Mouse (Mus musculus) left cerebral cortex, postnatal 36 days (tissue): ENCODE results near the gene Limch1. TPM values are rescaled to one million over a fixed set of nuclear protein-coding genes. Genes with fewer than 3 reads are reported as not detected.
A peak's percentile ranks its signal among the peaks of the same experiment; 100 is the strongest.

Experiments
- DNase-seq, 2 experiments: peaks; one replicate each; pipeline ENCODE4 v3.0.0; 2021 to 2022; ENCODE audit warnings: low spot score in 2 of 2, mixed read lengths in 1 of 2
- intact Hi-C: fragments of 180-260 bp; cut with DNase I; formaldehyde crosslinking; loops from one replicate; pipeline ENCODE4 v1.15.1; 2025
- total RNA-seq, 2 experiments: library from RNA; stranded (reverse); gene quantifications; 2 replicates each; pipeline ENCODE4 v1.2.3; 2021

Limch1 gene
- total RNA-seq, 2 experiments from 2014 or later: 100 to 131 TPM

GRCm38 (mm10) chr5:66739376-66739775 lies 6.3 kb upstream of the Limch1 start:
- intact Hi-C loops: no loop called here
- no peak for DNase-seq

DNA sequence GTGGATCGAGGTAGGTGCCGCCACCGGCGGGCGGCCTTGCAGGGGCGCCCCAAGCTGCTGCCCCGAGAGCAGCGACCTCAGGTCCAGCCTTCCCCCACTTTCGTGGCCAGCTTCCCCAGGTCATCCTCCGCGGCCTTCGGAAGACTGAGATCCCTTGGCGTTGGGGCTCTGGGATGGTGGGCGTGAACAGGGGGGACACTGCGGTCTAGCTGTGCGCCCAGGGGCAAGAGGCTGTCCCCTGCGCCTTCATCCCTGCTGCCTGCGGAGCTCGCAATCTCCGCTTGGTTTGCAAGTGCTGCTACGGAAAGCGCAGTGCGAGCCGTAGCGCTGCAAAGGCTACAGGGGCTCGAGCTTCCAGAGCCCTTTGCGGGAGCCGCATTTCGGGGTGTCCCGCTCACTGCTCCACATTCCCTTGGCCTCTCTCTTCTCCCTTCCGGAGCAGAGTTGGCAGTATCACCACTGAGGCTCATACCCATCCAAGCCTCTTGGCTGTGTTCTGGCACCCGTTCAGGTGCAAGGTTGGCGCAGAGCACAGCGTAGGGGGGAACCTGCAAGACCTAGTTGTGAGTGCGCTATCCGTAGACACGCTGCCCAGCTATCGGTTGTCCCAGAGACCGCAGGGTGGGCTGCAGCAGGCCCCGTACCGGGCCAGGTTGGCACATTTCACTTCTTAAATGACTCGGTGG lies 512 bp downstream of the Limch1 start:
- DNase-seq: peak; percentile 75 to 76

DNA sequence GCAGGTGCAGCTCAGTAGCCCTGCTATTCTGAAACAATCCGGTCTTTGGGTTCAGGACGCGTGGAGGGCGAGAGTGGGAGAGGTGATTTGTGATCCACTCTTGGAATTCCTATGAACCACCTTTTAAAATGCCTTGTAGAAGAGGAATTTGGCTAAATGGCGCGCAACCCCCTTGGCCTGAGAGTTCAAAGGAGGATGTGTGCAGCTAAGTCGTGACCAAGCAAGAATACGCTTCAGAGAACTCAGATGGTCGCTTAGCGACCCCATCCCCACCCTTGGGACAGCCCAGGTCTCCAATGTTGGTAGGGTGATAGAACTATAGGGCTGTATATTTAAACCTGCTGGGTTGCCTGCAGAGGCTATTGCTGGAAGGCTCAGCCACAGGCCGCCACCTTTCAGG lies 1.1 kb downstream of the Limch1 start:
- DNase-seq: no peak
- intact Hi-C loops: loop anchor here (5.0 kb wide), 1 partner anchor 101 kb away; no protein-coding TSS in a partner anchor

More for the DNA sequence above, 512 bp downstream of the Limch1 start:
- intact Hi-C loops: loop anchor here (5.0 kb wide), 1 partner anchor 101 kb away; no protein-coding TSS in a partner anchor

DNA sequence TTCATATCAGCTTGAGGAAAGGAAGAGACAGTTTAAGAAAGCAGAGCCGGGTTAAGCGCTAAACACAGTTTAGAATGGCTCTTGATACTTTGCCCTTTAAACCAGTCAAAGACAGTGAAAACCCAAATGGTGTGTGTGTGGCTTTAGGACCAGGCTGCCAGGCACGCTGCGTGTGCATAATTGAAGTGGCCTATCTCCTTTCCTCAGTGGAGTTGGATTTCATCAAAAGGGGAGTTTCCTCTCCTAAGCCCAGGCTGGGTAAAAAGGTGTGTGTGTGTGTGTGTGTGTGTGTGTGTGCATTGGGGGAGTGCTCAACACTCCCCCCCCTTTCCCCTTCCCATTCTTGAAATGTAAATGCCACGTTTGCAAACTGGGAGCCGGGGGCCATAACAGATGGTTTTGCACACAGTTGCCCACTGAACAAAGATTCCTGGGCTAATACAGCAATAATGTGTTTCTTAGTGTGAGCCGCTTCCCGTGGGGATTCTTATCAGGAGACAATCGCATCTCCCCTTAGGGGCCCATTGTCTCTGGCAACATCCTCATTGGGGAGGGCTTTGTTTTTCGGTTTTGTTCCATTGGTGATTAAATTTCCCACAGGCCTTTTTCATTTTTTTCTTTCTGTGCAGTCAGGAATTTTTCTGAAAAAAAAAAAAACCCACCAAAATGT lies 2.3 kb downstream of the Limch1 start:
- intact Hi-C loops: loop anchor here (5.0 kb wide), 1 partner anchor 99 kb away; no protein-coding TSS in a partner anchor
- DNase-seq: no peak

GRCm38 (mm10) chr5:66748448-66749115 lies 3.0 kb downstream of the Limch1 start:
- intact Hi-C loops: loop anchor here (5.0 kb wide), 1 partner anchor 99 kb away; no protein-coding TSS in a partner anchor

DNA sequence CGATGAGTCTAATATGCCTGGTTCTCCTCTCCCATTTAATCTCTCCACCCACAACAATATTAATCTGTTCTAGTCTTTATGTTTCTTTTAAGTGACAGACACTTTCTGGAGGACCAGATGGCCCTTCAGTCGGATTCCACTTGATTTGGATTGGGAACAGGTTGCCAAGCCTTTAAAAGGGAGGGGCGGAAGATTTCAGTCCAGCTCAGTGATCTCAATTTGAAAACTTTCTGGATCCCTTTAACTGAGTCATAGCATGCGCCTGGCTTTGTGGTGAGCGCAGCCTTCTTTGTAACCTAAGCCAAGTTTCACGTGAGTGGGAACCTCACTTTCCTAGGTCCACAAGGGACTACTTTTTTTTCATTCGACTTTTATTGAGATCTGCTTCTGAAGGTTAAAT lies 5.0 kb downstream of the Limch1 start:
- intact Hi-C loops: no loop called here
- DNase-seq: no peak

More at GRCm38 (mm10) chr5:66748448-66749115, 3.0 kb downstream of the Limch1 start:
- DNase-seq: no peak

GRCm38 (mm10) chr5:66751332-66751980 lies 5.8 kb downstream of the Limch1 start:
- DNase-seq: no peak
- intact Hi-C loops: no loop called here

GRCm38 (mm10) chr5:66753620-66754019 lies 8.0 kb downstream of the Limch1 start:
- DNase-seq: no peak

GRCm38 (mm10) chr5:66756821-66757705 lies 11.4 kb downstream of the Limch1 start:
- no peak for DNase-seq
- intact Hi-C loops: no loop called here

More at GRCm38 (mm10) chr5:66753620-66754019, 8.0 kb downstream of the Limch1 start:
- intact Hi-C loops: no loop called here

- intact Hi-C loops: no loop called here
- no peak for DNase-seq
Observed at GRCm38 (mm10) chr5:66757706-66758237, 12.1 kb downstream of the Limch1 start.

- DNase-seq: no peak
- intact Hi-C loops: no loop called here
Observed at GRCm38 (mm10) chr5:66759354-66759753, 13.7 kb downstream of the Limch1 start.

GRCm38 (mm10) chr5:66760747-66761146 lies 15.1 kb downstream of the Limch1 start:
- no peak for DNase-seq
- intact Hi-C loops: no loop called here

- intact Hi-C loops: no loop called here
- no peak for DNase-seq
Observed at GRCm38 (mm10) chr5:66762006-66762405, 16.4 kb downstream of the Limch1 start.

DNA sequence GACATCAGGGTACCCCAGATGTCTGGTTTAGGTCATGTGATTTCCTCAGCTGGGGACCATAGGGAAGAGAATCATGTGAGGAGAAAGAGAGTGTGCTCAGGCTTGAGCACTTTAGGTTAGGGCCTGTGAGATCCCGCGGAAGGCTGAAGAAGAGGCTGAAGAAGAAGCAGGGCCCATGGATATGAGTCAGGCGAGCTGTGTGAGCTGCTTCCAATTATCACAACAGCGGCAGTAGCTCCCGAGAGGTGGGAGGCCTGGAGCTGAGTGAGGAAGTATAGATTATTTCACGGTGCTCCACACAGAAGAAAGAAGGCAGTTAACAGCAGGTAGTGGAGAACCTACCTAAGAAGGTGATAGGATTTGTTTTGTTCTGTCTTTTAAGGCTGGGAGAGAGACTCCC lies 18.5 kb downstream of the Limch1 start:
- intact Hi-C loops: no loop called here

GRCm38 (mm10) chr5:66765911-66766310 lies 20.3 kb downstream of the Limch1 start:
- intact Hi-C loops: no loop called here

More for the DNA sequence above, 18.5 kb downstream of the Limch1 start:
- no peak for DNase-seq

GRCm38 (mm10) chr5:66768034-66768433 lies 22.4 kb downstream of the Limch1 start:
- intact Hi-C loops: no loop called here
- DNase-seq: no peak

More at GRCm38 (mm10) chr5:66765911-66766310, 20.3 kb downstream of the Limch1 start:
- no peak for DNase-seq

GRCm38 (mm10) chr5:66769070-66769469 lies 23.4 kb downstream of the Limch1 start:
- DNase-seq: no peak
- intact Hi-C loops: no loop called here

- intact Hi-C loops: no loop called here
- DNase-seq: no peak
Observed at GRCm38 (mm10) chr5:66769558-66769957, 23.9 kb downstream of the Limch1 start.
